Mouse (Mus musculus) intestine, embryonic 16.5 days (tissue): ENCODE measurements at regions not wholly inside any gene's neighbourhood (a gene's known extent, or its start where the extent isn't known, plus 50 kb on each side); places are given as distances from the start of the nearest gene placed in this dataset.

ENCODE experiments used
- ATAC-seq: fragments of 200-750 bp; cut with Nextera tagmentation; 2 replicates; pipeline ENCODE4 v1.8.0; 2017; ENCODE audit warnings: moderate TSS enrichment, moderate library complexity
- H3K27ac ChIP-seq: fragments of 300-500 bp; sonication (generic); 2 replicates; pipeline ENCODE4 v1.5.1; 2014; ENCODE audit warnings: mild to moderate bottlenecking, low read length
- H3K27me3 ChIP-seq: fragments of 300-500 bp; sonication (generic); replicated peaks from 2 replicates; pipeline ENCODE4 v1.6.1; 2014; ENCODE audit warnings: low read length, control low read depth, mixed read lengths; ENCODE audit not compliant: control insufficient read depth, insufficient read depth
- H3K36me3 ChIP-seq: fragments of 300-500 bp; sonication (generic); 2 replicates; pipeline ENCODE4 v1.6.1; 2014; ENCODE audit warnings: low read length, control low read depth; ENCODE audit not compliant: control insufficient read depth, insufficient read depth
- H3K4me1 ChIP-seq: fragments of 300-500 bp; sonication (generic); 2 replicates; pipeline ENCODE4 v1.6.1; 2014; ENCODE audit warnings: low read length, control low read depth, mixed read lengths; ENCODE audit not compliant: control insufficient read depth, insufficient read depth
- H3K4me2 ChIP-seq: fragments of 300-500 bp; sonication (generic); 2 replicates; pipeline ENCODE4 v1.6.1; 2014; ENCODE audit warnings: low read depth, low read length, control low read depth
- H3K4me3 ChIP-seq: fragments of 300-500 bp; sonication (generic); 2 replicates; pipeline ENCODE4 v1.5.1; 2014; ENCODE audit warnings: mild to moderate bottlenecking, low read length
- H3K9ac ChIP-seq: fragments of 300-500 bp; sonication (generic); 2 replicates; pipeline ENCODE4 v1.6.1; 2014; ENCODE audit warnings: low read depth, low read length
- H3K9me3 ChIP-seq: fragments of 300-500 bp; sonication (generic); 2 replicates; pipeline ENCODE4 v1.6.1; 2016; ENCODE audit warnings: low read length, control low read depth; ENCODE audit not compliant: control insufficient read depth
- WGBS: fragments of 180-500 bp; shearing (Covaris S2); extraction: QIAGEN DNeasy Blood & Tissue Kit; methylation state at CpG from one replicate; pipeline ENCODE4 v1.1.7; 2014; 5-methylcytosine and 5-hydroxymethylcytosine counted together

GRCm38 (mm10) chr9:61319721-61320120, 52.4 kb upstream of the Tle3 start:
- H3K4me3 ChIP-seq: no peak overlapping the region
- 71% methylated on average over 6 of the region's 6 CpGs for WGBS
- no peak overlapping the region for H3K27ac ChIP-seq
- H3K27me3 ChIP-seq: no peaks in the 10 kb centered on the region; the same call in 1 of the 2 replicates
- no peak for ATAC-seq
- H3K9me3 ChIP-seq: no peaks in the 10 kb centered on the region
- no peaks in the 10 kb centered on the region for H3K36me3 ChIP-seq
- no peak overlapping the region for H3K9ac ChIP-seq
- H3K4me1 ChIP-seq: peaks cover 30% of the 10 kb centered on the region
- H3K4me2 ChIP-seq: no peak overlapping the region

GRCm38 (mm10) chr9:61321314-61321713, 50.9 kb upstream of the Tle3 start:
- Histone ChIP-seq H3K27ac (no peak overlapping the region), H3K9ac (no peak overlapping the region), H3K9me3 (no peaks in the 10 kb centered on the region), H3K27me3 (no peaks in the 10 kb centered on the region; the same call in 1 of the 2 replicates), H3K4me1 (peaks cover 24% of the 10 kb centered on the region), H3K4me2 (no peak overlapping the region), H3K4me3 (no peak overlapping the region), H3K36me3 (no peaks in the 10 kb centered on the region)
- WGBS: 68% methylated on average over 1 of the region's 1 CpGs
- ATAC-seq: no peak

DNA sequence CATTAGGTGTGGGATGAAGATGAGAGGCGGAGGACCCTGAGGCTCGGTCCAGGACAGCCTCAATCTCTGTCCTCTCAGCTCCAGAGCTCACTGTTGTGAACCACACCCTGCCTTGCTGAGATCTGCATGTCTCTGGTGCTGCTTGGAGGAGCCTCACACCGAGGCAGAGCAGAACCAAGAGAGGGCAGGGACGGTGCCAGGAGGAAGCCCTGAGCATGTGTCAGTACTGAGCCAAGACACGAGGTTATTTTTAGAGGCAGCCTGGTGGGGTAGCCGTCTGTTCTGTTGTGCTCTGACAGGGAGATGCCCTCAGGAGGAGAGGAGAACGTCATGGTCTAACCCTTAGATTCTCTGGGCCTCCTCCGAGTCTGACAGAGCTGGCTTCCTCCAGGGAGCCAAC, 50.3 kb upstream of the Tle3 start:
- Histone ChIP-seq H3K4me1 (peaks cover 22% of the 10 kb centered on the region), H3K4me3 (no peak overlapping the region), H3K27me3 (no peaks in the 10 kb centered on the region; the same call in 1 of the 2 replicates), H3K9ac (no peak overlapping the region), H3K4me2 (no peak overlapping the region), H3K9me3 (no peaks in the 10 kb centered on the region), H3K27ac (no peak overlapping the region), H3K36me3 (no peaks in the 10 kb centered on the region)
- WGBS: 54% methylated on average over 8 of the region's 8 CpGs
- ATAC-seq: no peak

- H3K27ac ChIP-seq: no peak overlapping the region
- no peak overlapping the region for H3K9ac ChIP-seq
- no peaks in the 10 kb centered on the region; the same call in 1 of the 2 replicates for H3K27me3 ChIP-seq
- H3K4me2 ChIP-seq: no peak overlapping the region
- no peaks in the 10 kb centered on the region for H3K36me3 ChIP-seq
- no peak overlapping the region for H3K4me3 ChIP-seq
- H3K9me3 ChIP-seq: no peaks in the 10 kb centered on the region
- peaks cover 22% of the 10 kb centered on the region for H3K4me1 ChIP-seq
- WGBS: 74% methylated on average over 11 of the region's 11 CpGs
- ATAC-seq: no peak
These were observed 49.8 kb upstream of the Tle3 start for GRCm38 (mm10) chr9:61322333-61322732.
